Comparison of ENCODE assay signal across 8 mouse cellular contexts in genomic region chr12:111134791-111135733, GRCm38 (mm10). TPM values are rescaled to one million over a fixed set of nuclear protein-coding genes. Genes with fewer than 3 reads are reported as not detected.
DNase-seq lines count a peak whose midpoint lies in the region; ATAC-seq and TF ChIP-seq lines count a peak whose summit lies in the region.

No protein-coding gene starts in this region.

- ATAC-seq in embryonic facial prominence, embryonic 13.5 days (ENCODE audit: insufficient number of reproducible peaks, insufficient read depth, low FRiP score, low TSS enrichment, low read depth), result no peak
- no peak for ATAC-seq in heart, embryonic 13.5 days (ENCODE audit: extremely low read depth, insufficient number of reproducible peaks, low FRiP score, low TSS enrichment)
- ATAC-seq in limb, embryonic 14.5 days (ENCODE audit: low FRiP score, low read depth), result no peak
- ATAC-seq in megakaryocyte-erythroid progenitor cell, adult 5-6 weeks (replicated peaks; ENCODE audit: low FRiP score, low TSS enrichment, poor library complexity, severe bottlenecking), result no peak

- 0 out of 2 replicates have a peak, but pooled peaks cover 4% of the 10 kb centered on the region for H3K9me3 ChIP-seq in embryonic facial prominence, embryonic 13.5 days
- H3K9me3 ChIP-seq in heart, embryonic 13.5 days, result peaks cover 8% of the 10 kb centered on the region; the same call in 1 of the 2 replicates
- no peaks in the 10 kb centered on the region for H3K9me3 ChIP-seq in limb, embryonic 14.5 days (ENCODE audit: control insufficient read depth, low read length)

- whole genome bisulfite sequencing in embryonic facial prominence, embryonic 13.5 days, result 69% methylated on average over 19 of the region's 19 CpGs
- WGBS in heart, embryonic 13.5 days, result 50% methylated on average over 19 of the region's 19 CpGs
- 64% methylated on average over 19 of the region's 19 CpGs for WGBS in limb, embryonic 14.5 days

- H3K36me3 ChIP-seq in embryonic facial prominence, embryonic 13.5 days, result no peaks in the 10 kb centered on the region
- H3K36me3 ChIP-seq in heart, embryonic 13.5 days, result no peaks in the 10 kb centered on the region
- H3K36me3 ChIP-seq in limb, embryonic 14.5 days (ENCODE audit: control insufficient read depth, insufficient read depth, low read length), result no peaks in the 10 kb centered on the region

- no peak overlapping the region for H3K9ac ChIP-seq in embryonic facial prominence, embryonic 13.5 days
- H3K9ac ChIP-seq in heart, embryonic 13.5 days, result peak overlapping the region; percentile 28
- H3K9ac ChIP-seq in limb, embryonic 14.5 days (ENCODE audit: low read depth, low read length, severe bottlenecking), result no peak overlapping the region

- no peak overlapping the region for H3K4me2 ChIP-seq in embryonic facial prominence, embryonic 13.5 days
- H3K4me2 ChIP-seq in heart, embryonic 13.5 days, result peak overlapping the region; percentile 39
- H3K4me2 ChIP-seq in limb, embryonic 14.5 days (replicated peaks; ENCODE audit: low read depth, low read length, severe bottlenecking), result no peak overlapping the region

- H3K4me3 ChIP-seq in left cerebral cortex, adult 2 months, result no peak overlapping the region
- no peak overlapping the region for H3K4me3 ChIP-seq in embryonic facial prominence, embryonic 13.5 days
- H3K4me3 ChIP-seq in heart, embryonic 13.5 days, result no peak overlapping the region
- no peak overlapping the region for H3K4me3 ChIP-seq in limb, embryonic 14.5 days (replicated peaks; ENCODE audit: low read length)

- DNase-seq in left cerebral cortex, adult 2 months (ENCODE audit: extremely low spot score in 1 of 2, low spot score in 2 of 2), result no peak
- no peak for DNase-seq in left cerebral cortex, adult 9 months (ENCODE audit: low spot score in 2 of 2)
- peak; percentile 38 for DNase-seq in limb, embryonic 14.5 days (ENCODE audit: low spot score)
- no peak for DNase-seq in thymus, postnatal 4 days
- no peak for DNase-seq in urinary bladder, postnatal 10 days (ENCODE audit: low spot score)

- TF ChIP-seq POLR2A in limb, embryonic 14.5 days (IDR thresholded peaks at IDR 0.05; ENCODE audit: borderline replicate concordance, extremely low read depth, insufficient read depth, insufficient read length), result no peak

- peaks cover 9% of the 10 kb centered on the region for H3K4me1 ChIP-seq in embryonic facial prominence, embryonic 13.5 days
- peaks cover 11% of the 10 kb centered on the region for H3K4me1 ChIP-seq in heart, embryonic 13.5 days
- H3K4me1 ChIP-seq in limb, embryonic 14.5 days (ENCODE audit: control insufficient read depth, insufficient read depth, low read length), result peaks cover 4% of the 10 kb centered on the region; the same call in 1 of the 2 replicates

- H3K27me3 ChIP-seq in embryonic facial prominence, embryonic 13.5 days, result no peaks in the 10 kb centered on the region
- no peaks in the 10 kb centered on the region for H3K27me3 ChIP-seq in heart, embryonic 13.5 days (replicated peaks)
- no peaks in the 10 kb centered on the region for H3K27me3 ChIP-seq in limb, embryonic 14.5 days (ENCODE audit: control insufficient read depth, insufficient read depth, low read length)

- intact Hi-C loops in left cerebral cortex, adult 2 months (cut with DNase I), result no loop called here

- TF ChIP-seq CTCF in left cerebral cortex, adult 2 months (IDR thresholded peaks at IDR 0.05), result no peak

- H3K27ac ChIP-seq in left cerebral cortex, adult 2 months, result peak overlapping the region; percentile 38; the same call in 1 of the 2 replicates
- peak overlapping the region; percentile 60; the same call in 1 of the 2 replicates for H3K27ac ChIP-seq in embryonic facial prominence, embryonic 13.5 days
- H3K27ac ChIP-seq in heart, embryonic 13.5 days (replicated peaks), result no peak overlapping the region
- peak overlapping the region; percentile 59; the same call in 1 of the 2 replicates for H3K27ac ChIP-seq in limb, embryonic 14.5 days (replicated peaks; ENCODE audit: low read depth, low read length)

RNA-seq across cellular contexts. Expression of gene Traf3, which starts 31.1 kb away (rescaled TPM):
- total RNA-seq in left cerebral cortex, adult 2 months (2021), result 10 to 100 TPM; 40.8 to 49.1 TPM
- 13.6 and 15.0 TPM in 2 replicates for polyA plus RNA-seq in embryonic facial prominence, embryonic 13.5 days (2015; fragmentation: Nextera tagmentation; extraction: Ambion mirVana)
- polyA plus RNA-seq in heart, embryonic 13.5 days (2015; fragmentation: Nextera tagmentation; extraction: Ambion mirVana), result 6.0 TPM in 2 replicates
- polyA plus RNA-seq in limb, embryonic 14.5 days (2012; rRNA removed), result 20.2 and 24.1 TPM in 2 replicates
- polyA plus RNA-seq in limb, embryonic 14.5 days (2014; fragmentation: Nextera tagmentation; extraction: Ambion mirVana), result 12.8 and 15.1 TPM in 2 replicates
- 11.1 and 15.1 TPM in 2 replicates for total RNA-seq in megakaryocyte-erythroid progenitor cell, adult 5-6 weeks (2014; fragmentation: Nextera tagmentation)
- 8.9 and 14.4 TPM in 2 replicates for total RNA-seq in megakaryocyte-erythroid progenitor cell, adult 5-6 weeks (2017)

RNA-seq across cellular contexts. Expression of gene 4930595D18Rik, which starts 49.2 kb away (rescaled TPM):
- not detected for total RNA-seq in left cerebral cortex, adult 2 months (2021)
- not detected in 2 replicates for polyA plus RNA-seq in embryonic facial prominence, embryonic 13.5 days (2015; fragmentation: Nextera tagmentation; extraction: Ambion mirVana)
- polyA plus RNA-seq in heart, embryonic 13.5 days (2015; fragmentation: Nextera tagmentation; extraction: Ambion mirVana), result not detected in 2 replicates
- polyA plus RNA-seq in limb, embryonic 14.5 days (2012; rRNA removed), result 0.08 and 0.18 TPM in 2 replicates
- polyA plus RNA-seq in limb, embryonic 14.5 days (2014; fragmentation: Nextera tagmentation; extraction: Ambion mirVana), result not detected in 2 replicates
- not detected in 2 replicates for total RNA-seq in megakaryocyte-erythroid progenitor cell, adult 5-6 weeks (2014; fragmentation: Nextera tagmentation)
- not detected in 2 replicates for total RNA-seq in megakaryocyte-erythroid progenitor cell, adult 5-6 weeks (2017)
